Comparison of ENCODE assay signal across 14 mouse cellular contexts in the genomic region with DNA sequence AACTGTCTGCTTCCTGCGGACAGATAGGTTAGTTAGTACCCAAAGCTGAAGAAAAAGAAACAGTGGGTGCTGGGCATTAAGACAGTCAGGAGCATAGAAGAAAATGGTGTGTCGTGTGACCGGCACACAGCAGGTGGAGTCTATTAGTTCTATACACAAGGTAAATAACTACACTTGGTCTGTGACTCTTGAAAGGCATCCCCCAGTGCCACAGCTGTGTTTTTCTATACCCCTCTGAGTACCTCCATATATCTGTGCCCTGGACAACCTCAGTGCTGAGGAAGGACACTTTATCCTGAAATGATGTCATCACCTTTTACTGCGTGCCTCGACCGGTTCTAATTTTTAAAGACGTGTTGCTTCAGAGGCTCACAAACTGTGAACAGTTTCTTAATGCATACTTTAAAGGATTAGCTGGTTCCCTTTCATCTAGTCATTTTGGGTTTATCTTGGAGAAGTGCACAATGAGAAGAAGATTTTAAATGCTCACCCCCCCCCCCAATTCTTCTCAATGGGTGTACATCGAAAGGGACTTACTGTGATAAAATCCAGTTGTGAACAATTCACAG.
DNase-seq lines count a peak whose midpoint lies in the region; ATAC-seq lines count a peak whose summit lies in the region.
"Had no signal": no experiment of that assay in that cellular context is flagged by ENCODE, and none has a peak within 500 bp of the region (broad histone marks: within the 10 kb centered on the region; RNA-seq: fewer than 3 reads in every experiment).

No protein-coding gene starts in this region.

- no peak for DNase-seq in kidney, postnatal 10 days
- peak; percentile 41 for DNase-seq in mesoderm, embryonic 11.5 days (ENCODE audit: low read depth, low spot score)
- no peak for DNase-seq in left cerebral cortex, adult 11 months (ENCODE audit: low spot score)
- DNase-seq in thymus, postnatal 36 days: no peak
- DNase-seq in layer of hippocampus, adult 9-10 months (ENCODE audit: low spot score): no peak
- DNase-seq: cerebellum, adult 8-10 months; gastrocnemius, postnatal 25 days; right cerebral cortex, postnatal 4 days had no signal

- H3K9me3 ChIP-seq in kidney, embryonic 16.5 days (ENCODE audit: low read length): no peaks in the 10 kb centered on the region
- no peaks in the 10 kb centered on the region for H3K9me3 ChIP-seq in embryonic facial prominence, embryonic 15.5 days (replicated peaks)
- no peaks in the 10 kb centered on the region for H3K9me3 ChIP-seq in neural tube, embryonic 12.5 days
- H3K9me3 ChIP-seq: heart, embryonic 15.5 days had no signal

- H3K9ac ChIP-seq in kidney, embryonic 16.5 days (replicated peaks; ENCODE audit: low read length): no peak overlapping the region
- no peak overlapping the region for H3K9ac ChIP-seq in embryonic facial prominence, embryonic 15.5 days
- no peak overlapping the region for H3K9ac ChIP-seq in neural tube, embryonic 12.5 days
- H3K9ac ChIP-seq: heart, embryonic 15.5 days had no signal

- no peaks in the 10 kb centered on the region for H3K4me1 ChIP-seq in kidney, embryonic 16.5 days (ENCODE audit: insufficient read depth, low read length)
- peaks cover 10% of the 10 kb centered on the region; the same call in 1 of the 2 replicates for H3K4me1 ChIP-seq in embryonic facial prominence, embryonic 15.5 days
- H3K4me1 ChIP-seq in neural tube, embryonic 12.5 days: peaks cover 3% of the 10 kb centered on the region; the same call in 1 of the 2 replicates
- H3K4me1 ChIP-seq: heart, embryonic 15.5 days had no signal

- H3K27me3 ChIP-seq in kidney, embryonic 16.5 days (ENCODE audit: insufficient read depth, low read length): no peaks in the 10 kb centered on the region
- H3K27me3 ChIP-seq in embryonic facial prominence, embryonic 15.5 days: no peaks in the 10 kb centered on the region
- H3K27me3 ChIP-seq in neural tube, embryonic 12.5 days (replicated peaks): no peaks in the 10 kb centered on the region
- H3K27me3 ChIP-seq: heart, embryonic 15.5 days had no signal

- 30% methylated on average over 8 of the region's 8 CpGs for WGBS in kidney, embryonic 16.5 days
- WGBS in embryonic facial prominence, embryonic 15.5 days: 8% methylated on average over 8 of the region's 8 CpGs
- 15% methylated on average over 8 of the region's 8 CpGs for WGBS in neural tube, embryonic 12.5 days

- H3K4me2 ChIP-seq in kidney, embryonic 16.5 days (replicated peaks; ENCODE audit: low read depth, low read length): peak overlapping the region; percentile 46
- H3K4me2 ChIP-seq in embryonic facial prominence, embryonic 15.5 days (replicated peaks): peak overlapping the region; percentile 33
- H3K4me2 ChIP-seq in neural tube, embryonic 12.5 days (replicated peaks): peak overlapping the region; percentile 47
- H3K4me2 ChIP-seq: heart, embryonic 15.5 days had no signal

- ATAC-seq in kidney, embryonic 16.5 days (ENCODE audit: low FRiP score, low TSS enrichment): 0 out of 2 replicates have a peak, but pooled peaks have one; percentile 51
- ATAC-seq in embryonic facial prominence, embryonic 15.5 days (ENCODE audit: insufficient number of reproducible peaks, low FRiP score, low TSS enrichment, low read depth): no peak; the same call in 1 of the 2 replicates
- ATAC-seq in neural tube, embryonic 12.5 days (ENCODE audit: low FRiP score, low read depth): peak; percentile 91
- ATAC-seq: activated CD4-positive, CD25-positive, alpha-beta regulatory T cell, adult 4 months had no signal

- no peak overlapping the region for H3K27ac ChIP-seq in kidney, embryonic 16.5 days (ENCODE audit: low read length)
- H3K27ac ChIP-seq in embryonic facial prominence, embryonic 15.5 days (replicated peaks): 0 out of 2 replicates have a peak overlapping the region, but pooled peaks have one; percentile 22
- no peak overlapping the region for H3K27ac ChIP-seq in neural tube, embryonic 12.5 days
- H3K27ac ChIP-seq: heart, embryonic 15.5 days; left cerebral cortex, adult 2 months had no signal

- no peaks in the 10 kb centered on the region for H3K36me3 ChIP-seq in kidney, embryonic 16.5 days (ENCODE audit: insufficient read depth, low read length)
- H3K36me3 ChIP-seq in embryonic facial prominence, embryonic 15.5 days: no peaks in the 10 kb centered on the region
- no peaks in the 10 kb centered on the region for H3K36me3 ChIP-seq in neural tube, embryonic 12.5 days
- H3K36me3 ChIP-seq: heart, embryonic 15.5 days had no signal

- peak overlapping the region; percentile 16; the same call in 1 of the 2 replicates for H3K4me3 ChIP-seq in kidney, embryonic 16.5 days (ENCODE audit: low read length)
- H3K4me3 ChIP-seq in embryonic facial prominence, embryonic 15.5 days (replicated peaks): 0 out of 2 replicates have a peak overlapping the region, but pooled peaks have one; percentile 8
- no peak overlapping the region for H3K4me3 ChIP-seq in neural tube, embryonic 12.5 days
- H3K4me3 ChIP-seq: heart, embryonic 15.5 days; left cerebral cortex, adult 2 months had no signal
